Mouse (Mus musculus) heart, embryonic 15.5 days (tissue): Measurements from ENCODE around the gene Slc6a1. TPM values are rescaled to one million over a fixed set of nuclear protein-coding genes. Genes with fewer than 3 reads are reported as not detected.

Experiments used
- ATAC-seq: fragments of 200-750 bp; cut with Nextera tagmentation; replicated peaks from 2 replicates; pipeline ENCODE4 v1.8.0; 2017; ENCODE audit warnings: low read depth, moderate TSS enrichment; ENCODE audit not compliant: insufficient number of reproducible peaks, insufficient read depth, low FRiP score
- H3K27ac ChIP-seq: fragments of 300-500 bp; sonication (generic); 2 replicates; pipeline ENCODE4 v1.5.1; 2015; ENCODE audit warnings: mild to moderate bottlenecking, inconsistent platforms
- H3K27me3 ChIP-seq: fragments of 300-500 bp; sonication (generic); 2 replicates; pipeline ENCODE4 v1.6.1; 2015; ENCODE audit warnings: inconsistent platforms
- H3K36me3 ChIP-seq: fragments of 300-500 bp; sonication (generic); 2 replicates; pipeline ENCODE4 v1.6.1; 2015; ENCODE audit warnings: mild to moderate bottlenecking, inconsistent platforms
- H3K4me1 ChIP-seq: fragments of 300-500 bp; sonication (generic); replicated peaks from 2 replicates; pipeline ENCODE4 v1.6.1; 2015; ENCODE audit warnings: inconsistent platforms
- H3K4me2 ChIP-seq: fragments of 300-500 bp; sonication (generic); 2 replicates; pipeline ENCODE4 v1.6.1; 2015; ENCODE audit warnings: inconsistent platforms, mild to moderate bottlenecking, moderate library complexity
- H3K4me3 ChIP-seq: fragments of 300-500 bp; sonication (generic); 2 replicates; pipeline ENCODE4 v1.5.1; 2015; ENCODE audit warnings: mild to moderate bottlenecking, inconsistent platforms
- H3K9ac ChIP-seq: fragments of 300-500 bp; sonication (generic); 2 replicates; pipeline ENCODE4 v1.6.1; 2015; ENCODE audit warnings: mild to moderate bottlenecking, inconsistent platforms
- H3K9me3 ChIP-seq: fragments of 300-500 bp; sonication (generic); replicated peaks from 2 replicates; pipeline ENCODE4 v1.6.1; 2016; ENCODE audit warnings: inconsistent platforms
- WGBS: fragments of 180-500 bp; shearing (Covaris S2); methylation state at CpG from one replicate; pipeline ENCODE4 v1.1.7; 2015; ENCODE audit warnings: mixed read lengths; 5-methylcytosine and 5-hydroxymethylcytosine counted together
- polyA plus RNA-seq: library from polyadenylated mRNA; unstranded; fragments of >200 nt; fragmentation: Nextera tagmentation; extraction: Ambion mirVana; gene quantifications from 2 replicates; pipeline ENCODE4 v1.2.1, GENCODE M21; 2015

Slc6a1 gene
- 0.16 and 0.22 TPM in 2 replicates for polyA plus RNA-seq

DNA sequence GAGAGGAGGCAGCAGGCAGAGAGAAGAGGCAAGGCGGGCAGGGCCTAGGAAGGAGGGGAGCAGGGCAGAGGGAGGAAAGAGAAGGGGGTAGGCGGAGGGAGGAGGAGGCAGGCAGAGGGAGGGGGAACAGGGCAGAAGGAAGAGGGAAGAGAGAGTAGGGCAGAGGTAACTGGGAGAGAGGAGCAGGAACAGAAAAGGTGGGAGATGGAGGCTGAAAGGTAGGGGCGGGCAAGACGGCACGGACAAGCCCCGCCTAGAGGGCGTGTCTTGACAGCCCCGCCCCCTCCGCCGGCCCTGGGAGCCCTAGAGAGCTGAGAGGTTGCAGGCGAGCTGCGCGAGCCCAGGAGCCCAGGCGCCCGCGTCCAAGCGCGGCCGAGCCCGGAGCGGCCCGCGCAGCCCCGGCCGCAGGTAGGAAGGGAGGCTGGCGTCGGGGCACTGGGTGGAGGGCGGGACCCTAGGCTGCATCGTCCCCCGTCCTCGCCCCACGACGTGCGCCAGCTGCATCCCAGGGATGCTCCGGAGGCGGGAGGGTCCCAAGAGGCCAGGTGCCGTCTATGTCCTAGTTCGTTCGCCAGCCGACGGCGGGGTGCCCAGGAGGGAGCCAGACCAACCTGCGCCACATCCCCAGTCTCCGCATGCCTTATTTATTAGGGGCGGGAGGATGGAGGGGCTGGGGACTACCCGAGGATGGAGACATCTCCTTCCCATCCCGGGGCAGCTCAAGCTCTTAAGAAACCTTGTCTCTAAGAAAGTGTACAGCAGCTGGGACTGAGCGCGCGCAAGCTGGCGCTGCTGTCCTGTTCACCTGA lies at the start of gene Slc6a1:
Gene Slc6a1, plus strand, starts transcription at position 167 of the 809 bp plus-strand sequence.
- H3K36me3 ChIP-seq = no peaks in the 10 kb centered on the region
- no peaks in the 10 kb centered on the region for H3K9me3 ChIP-seq
- H3K9ac ChIP-seq = no peak within 1 kb of the TSS
- H3K27ac ChIP-seq = no peak within 1 kb of the TSS
- H3K4me3 ChIP-seq = peak within 1 kb of the TSS; percentile 22; the same call in 1 of the 2 replicates
- ATAC-seq = peak; percentile 38; the same call in 1 of the 2 replicates
- H3K4me2 ChIP-seq = peak within 1 kb of the TSS; percentile 45
- peaks cover 83% of the 10 kb centered on the region for H3K27me3 ChIP-seq
- peaks cover 2% of the 10 kb centered on the region; the same call in 1 of the 2 replicates for H3K4me1 ChIP-seq
- 3% methylated on average over 34 of the region's 51 CpGs for WGBS

DNA sequence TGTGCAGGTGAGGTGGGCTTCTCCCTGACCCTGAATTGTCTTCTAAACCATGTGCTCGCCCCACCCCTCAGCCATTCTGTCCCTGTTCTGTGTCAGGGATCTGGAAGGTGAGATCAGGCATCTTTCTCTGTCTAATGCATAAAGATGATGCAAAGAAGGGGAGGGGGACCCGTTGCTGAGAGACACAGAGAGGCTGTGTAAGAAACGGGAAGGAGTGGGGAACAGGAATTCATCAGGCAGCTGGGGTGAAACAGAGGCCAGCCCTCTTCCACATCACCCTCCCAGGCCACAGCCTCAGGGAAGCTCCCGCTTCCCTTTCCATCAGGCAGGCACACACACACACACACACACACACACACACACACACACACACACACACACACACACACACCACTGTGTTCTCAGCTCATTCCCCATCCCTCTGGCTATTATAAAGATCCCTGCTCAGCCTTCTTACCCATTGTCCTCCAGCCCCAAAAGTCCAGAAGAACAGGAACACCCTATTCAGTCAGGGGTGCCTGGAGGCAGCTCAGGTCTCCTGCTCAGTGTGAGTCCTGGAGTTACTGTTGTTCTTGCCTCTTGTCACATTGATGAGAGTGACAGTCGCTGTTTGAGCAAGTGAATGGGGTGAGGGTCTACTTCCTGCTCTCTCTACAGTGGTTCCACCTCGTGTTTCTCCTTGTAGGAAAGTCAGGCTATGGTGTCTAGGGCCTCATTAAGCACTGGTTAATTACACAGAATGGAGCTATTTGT lies 43.4 kb upstream of the Slc6a1 start:
- no peak overlapping the region for H3K4me3 ChIP-seq
- 32% methylated on average over 6 of the region's 6 CpGs for WGBS

GRCm38 (mm10) chr6:114245665-114246064 lies 36.8 kb upstream of the Slc6a1 start:
- no peak for ATAC-seq

More for the DNA sequence above, 43.4 kb upstream of the Slc6a1 start:
- no peaks in the 10 kb centered on the region for H3K9me3 ChIP-seq
- ATAC-seq = no peak
- H3K4me1 ChIP-seq = no peaks in the 10 kb centered on the region
- H3K27me3 ChIP-seq = peaks cover 19% of the 10 kb centered on the region
- no peaks in the 10 kb centered on the region for H3K36me3 ChIP-seq
- no peak overlapping the region for H3K27ac ChIP-seq
- H3K9ac ChIP-seq = no peak overlapping the region
- no peak overlapping the region for H3K4me2 ChIP-seq

GRCm38 (mm10) chr6:114250311-114250710 lies 32.1 kb upstream of the Slc6a1 start:
- Histone ChIP-seq H3K9me3 (no peaks in the 10 kb centered on the region), H3K4me1 (no peaks in the 10 kb centered on the region), H3K27ac (no peak overlapping the region), H3K27me3 (peaks cover 43% of the 10 kb centered on the region), H3K36me3 (no peaks in the 10 kb centered on the region), H3K9ac (no peak overlapping the region), H3K4me2 (no peak overlapping the region), H3K4me3 (no peak overlapping the region)
- 4% methylated on average over 5 of the region's 5 CpGs for WGBS
- no peak; the same call in 1 of the 2 replicates for ATAC-seq

More at GRCm38 (mm10) chr6:114245665-114246064, 36.8 kb upstream of the Slc6a1 start:
- no peaks in the 10 kb centered on the region for H3K36me3 ChIP-seq
- no peak overlapping the region for H3K4me2 ChIP-seq
- 74% methylated on average over 11 of the region's 11 CpGs for WGBS
- H3K27me3 ChIP-seq = peaks cover 33% of the 10 kb centered on the region
- no peak overlapping the region for H3K27ac ChIP-seq
- H3K9ac ChIP-seq = no peak overlapping the region
- H3K9me3 ChIP-seq = no peaks in the 10 kb centered on the region
- no peaks in the 10 kb centered on the region for H3K4me1 ChIP-seq
- H3K4me3 ChIP-seq = no peak overlapping the region

DNA sequence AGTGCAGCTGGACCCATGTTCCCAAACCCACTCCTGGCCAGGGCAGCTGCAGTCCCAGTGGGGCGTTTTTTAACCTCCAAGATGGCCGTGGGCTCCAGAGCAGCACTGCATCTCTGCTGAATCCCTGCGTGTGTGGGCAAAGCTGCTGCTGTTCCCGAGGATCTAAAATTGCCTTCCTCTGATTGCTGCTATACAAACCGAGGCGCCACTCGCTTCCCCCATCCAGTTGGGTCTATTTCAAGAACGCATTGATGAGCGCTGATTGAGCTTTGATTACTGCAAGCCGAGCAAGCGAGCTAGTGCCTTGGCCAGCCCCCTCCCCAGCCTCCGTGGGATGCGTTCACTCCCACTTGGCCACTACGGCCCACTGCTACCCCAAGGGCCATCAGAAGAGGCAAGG lies 27.5 kb upstream of the Slc6a1 start:
- no peak overlapping the region for H3K4me3 ChIP-seq
- ATAC-seq = no peak
- peaks cover 20% of the 10 kb centered on the region for H3K27me3 ChIP-seq
- no peaks in the 10 kb centered on the region for H3K9me3 ChIP-seq
- H3K36me3 ChIP-seq = no peaks in the 10 kb centered on the region
- no peak overlapping the region for H3K4me2 ChIP-seq
- 68% methylated on average over 14 of the region's 14 CpGs for WGBS
- H3K4me1 ChIP-seq = no peaks in the 10 kb centered on the region
- H3K9ac ChIP-seq = no peak overlapping the region
- no peak overlapping the region for H3K27ac ChIP-seq

DNA sequence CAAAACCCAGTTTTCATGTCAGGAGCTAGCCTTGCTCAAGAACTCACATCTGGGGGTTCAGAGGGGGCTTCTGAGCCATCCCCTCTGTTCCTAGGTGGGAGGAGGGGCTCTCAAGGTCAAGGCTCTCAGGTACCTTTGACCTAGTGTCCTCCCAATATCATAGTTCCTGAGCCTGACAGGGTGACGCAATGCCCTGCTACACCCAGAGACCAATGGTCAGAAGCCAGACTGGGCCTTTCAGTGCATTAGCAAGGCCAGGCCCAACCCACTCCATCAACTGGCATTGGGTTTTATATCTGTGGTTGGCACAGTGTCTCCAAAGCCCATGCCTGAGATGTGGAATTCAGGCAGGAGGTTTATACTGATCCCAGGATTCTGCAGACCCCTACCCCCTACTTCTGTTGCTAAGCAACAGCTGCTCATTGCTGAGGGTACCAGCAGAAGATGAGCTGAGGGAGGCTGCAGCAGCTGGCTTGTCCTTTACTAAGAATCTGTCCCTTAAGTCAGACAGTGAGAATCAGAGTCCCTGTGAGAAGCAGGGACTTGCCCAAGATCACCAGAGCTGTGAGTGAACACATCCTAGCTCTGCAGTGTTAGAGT lies 24.6 kb upstream of the Slc6a1 start:
- H3K4me3 ChIP-seq = no peak overlapping the region
- H3K9me3 ChIP-seq = no peaks in the 10 kb centered on the region
- H3K27me3 ChIP-seq = peaks cover 10% of the 10 kb centered on the region; the same call in 1 of the 2 replicates
- H3K9ac ChIP-seq = no peak overlapping the region
- H3K4me2 ChIP-seq = no peak overlapping the region
- WGBS = 89% methylated on average over 1 of the region's 1 CpGs
- H3K36me3 ChIP-seq = no peaks in the 10 kb centered on the region
- no peak for ATAC-seq
- H3K27ac ChIP-seq = no peak overlapping the region
- peaks cover 3% of the 10 kb centered on the region; the same call in 1 of the 2 replicates for H3K4me1 ChIP-seq

DNA sequence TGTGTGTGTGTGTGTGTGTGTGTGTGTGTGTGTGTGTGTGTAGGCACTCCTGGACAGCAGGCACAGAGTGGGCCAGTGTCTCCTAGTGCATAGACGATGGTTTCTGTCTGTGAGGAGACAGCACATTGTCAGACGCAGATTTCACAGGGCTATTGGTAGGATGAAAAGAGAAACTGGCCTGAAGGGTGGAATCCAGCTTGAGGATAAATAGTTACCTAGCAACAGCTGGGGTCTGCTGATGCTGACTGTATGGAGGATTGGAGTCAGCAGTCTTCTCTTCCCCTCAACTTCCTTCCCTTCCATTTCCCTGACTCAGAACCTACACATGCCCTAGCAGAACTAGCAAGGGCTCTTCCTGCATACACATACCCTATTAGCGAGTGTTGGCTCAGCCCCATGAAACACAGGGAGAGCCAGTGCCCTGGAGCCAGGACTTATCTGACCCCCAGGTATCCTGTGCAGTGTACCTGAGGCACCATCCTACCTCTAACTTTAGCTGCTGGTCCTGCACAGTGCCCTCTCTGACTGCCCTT lies 23.7 kb upstream of the Slc6a1 start:
- Histone ChIP-seq H3K9ac (no peak overlapping the region), H3K9me3 (no peaks in the 10 kb centered on the region), H3K4me2 (no peak overlapping the region), H3K4me3 (no peak overlapping the region), H3K36me3 (no peaks in the 10 kb centered on the region), H3K27ac (no peak overlapping the region), H3K4me1 (peaks cover 4% of the 10 kb centered on the region), H3K27me3 (peaks cover 10% of the 10 kb centered on the region; the same call in 1 of the 2 replicates)
- WGBS = 62% methylated on average over 3 of the region's 3 CpGs
- ATAC-seq = no peak

- H3K36me3 ChIP-seq = no peaks in the 10 kb centered on the region
- 44% methylated on average over 6 of the region's 6 CpGs for WGBS
- H3K4me3 ChIP-seq = no peak overlapping the region
- H3K9me3 ChIP-seq = no peaks in the 10 kb centered on the region
- no peak overlapping the region for H3K27ac ChIP-seq
- H3K27me3 ChIP-seq = peaks cover 20% of the 10 kb centered on the region
- no peak for ATAC-seq
- peaks cover 15% of the 10 kb centered on the region for H3K4me1 ChIP-seq
- no peak overlapping the region for H3K9ac ChIP-seq
- H3K4me2 ChIP-seq = no peak overlapping the region
These were observed 20.8 kb upstream of the Slc6a1 start for GRCm38 (mm10) chr6:114261609-114262008.

DNA sequence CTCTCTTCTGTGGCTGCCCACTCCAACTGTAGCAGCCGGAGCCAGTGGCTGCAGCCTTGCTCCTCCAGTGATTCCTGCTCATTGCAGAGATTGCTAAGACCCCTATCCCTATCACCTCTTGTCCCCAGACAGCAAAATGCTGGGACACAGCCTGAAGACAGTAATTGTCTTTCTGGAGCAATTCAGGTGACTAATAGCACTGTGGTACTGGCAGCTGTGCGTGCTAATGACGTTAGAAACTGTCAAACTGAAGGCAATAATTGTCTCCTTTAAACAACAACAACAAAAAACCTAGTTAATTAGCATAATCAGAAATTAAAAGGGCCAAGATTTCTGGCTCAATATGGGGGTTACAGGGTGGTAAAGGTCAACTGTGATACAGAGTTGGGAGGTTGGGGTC lies 18.4 kb upstream of the Slc6a1 start:
- ATAC-seq = no peak
- H3K27ac ChIP-seq = no peak overlapping the region
- peaks cover 24% of the 10 kb centered on the region for H3K27me3 ChIP-seq
- peaks cover 15% of the 10 kb centered on the region for H3K4me1 ChIP-seq
- WGBS = 66% methylated on average over 3 of the region's 3 CpGs
- no peak overlapping the region for H3K4me2 ChIP-seq
- H3K9ac ChIP-seq = no peak overlapping the region
- H3K4me3 ChIP-seq = no peak overlapping the region
- no peaks in the 10 kb centered on the region for H3K36me3 ChIP-seq
- H3K9me3 ChIP-seq = no peaks in the 10 kb centered on the region

DNA sequence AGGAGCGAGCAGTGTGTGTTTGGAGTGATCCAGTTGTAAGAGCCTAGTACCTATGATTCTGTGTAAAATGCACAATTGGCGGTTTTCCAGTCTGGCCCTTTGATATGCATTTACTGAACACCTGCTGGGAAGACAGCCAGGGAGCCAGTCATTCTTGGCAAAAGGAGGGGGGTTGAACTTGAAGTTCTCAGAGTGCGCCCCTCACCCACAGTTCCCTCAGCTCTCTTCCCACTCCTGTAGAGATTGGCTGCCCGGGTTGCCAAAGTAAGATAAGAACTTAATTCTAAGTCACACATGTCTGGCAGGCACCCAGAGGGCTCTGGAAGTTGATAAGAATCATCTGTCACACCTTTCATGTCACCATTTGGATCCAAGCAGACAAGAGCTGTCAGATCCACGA lies 18.0 kb upstream of the Slc6a1 start:
- H3K27ac ChIP-seq = no peak overlapping the region
- H3K4me2 ChIP-seq = no peak overlapping the region
- ATAC-seq = no peak
- no peaks in the 10 kb centered on the region for H3K36me3 ChIP-seq
- no peaks in the 10 kb centered on the region for H3K9me3 ChIP-seq
- no peak overlapping the region for H3K9ac ChIP-seq
- H3K4me3 ChIP-seq = no peak overlapping the region
- H3K27me3 ChIP-seq = peaks cover 21% of the 10 kb centered on the region
- peaks cover 15% of the 10 kb centered on the region for H3K4me1 ChIP-seq
- WGBS = 22% methylated on average over 5 of the region's 5 CpGs

DNA sequence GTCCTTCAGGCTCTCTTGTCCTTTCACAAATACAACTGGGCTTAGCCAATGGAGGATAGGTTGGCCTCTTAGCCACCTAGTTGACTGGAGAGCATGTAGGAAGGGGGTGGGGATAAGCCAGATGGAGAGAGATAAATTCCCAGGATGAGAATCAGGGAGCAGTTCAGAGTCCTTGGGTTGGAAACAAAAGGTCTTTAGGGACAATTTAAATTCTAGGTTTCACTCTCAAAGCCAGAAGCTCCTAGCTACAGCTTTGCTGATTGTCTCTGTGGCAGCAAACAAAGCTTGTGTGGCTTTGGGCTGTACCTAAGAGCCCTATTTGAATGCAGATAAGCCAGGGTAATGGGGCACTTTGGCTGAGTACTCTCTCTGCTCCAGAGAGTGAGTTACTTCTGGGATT lies 16.2 kb upstream of the Slc6a1 start:
- Histone ChIP-seq H3K4me2 (no peak overlapping the region), H3K27me3 (peaks cover 34% of the 10 kb centered on the region)
- ATAC-seq = no peak

More for the DNA sequence above, 16.2 kb upstream of the Slc6a1 start:
- Histone ChIP-seq H3K9ac (no peak overlapping the region), H3K9me3 (no peaks in the 10 kb centered on the region), H3K4me3 (no peak overlapping the region), H3K4me1 (peaks cover 15% of the 10 kb centered on the region), H3K36me3 (no peaks in the 10 kb centered on the region), H3K27ac (no peak overlapping the region)
